Mouse (Mus musculus) retina, embryonic 14.5 days (tissue): ENCODE measurements around the gene Sowahc.

Experiments
- DNase-seq: peaks from one replicate; pipeline ENCODE4 v3.0.0-alpha.2; 2015; ENCODE audit warnings: low spot score

Gene Sowahc

DNA sequence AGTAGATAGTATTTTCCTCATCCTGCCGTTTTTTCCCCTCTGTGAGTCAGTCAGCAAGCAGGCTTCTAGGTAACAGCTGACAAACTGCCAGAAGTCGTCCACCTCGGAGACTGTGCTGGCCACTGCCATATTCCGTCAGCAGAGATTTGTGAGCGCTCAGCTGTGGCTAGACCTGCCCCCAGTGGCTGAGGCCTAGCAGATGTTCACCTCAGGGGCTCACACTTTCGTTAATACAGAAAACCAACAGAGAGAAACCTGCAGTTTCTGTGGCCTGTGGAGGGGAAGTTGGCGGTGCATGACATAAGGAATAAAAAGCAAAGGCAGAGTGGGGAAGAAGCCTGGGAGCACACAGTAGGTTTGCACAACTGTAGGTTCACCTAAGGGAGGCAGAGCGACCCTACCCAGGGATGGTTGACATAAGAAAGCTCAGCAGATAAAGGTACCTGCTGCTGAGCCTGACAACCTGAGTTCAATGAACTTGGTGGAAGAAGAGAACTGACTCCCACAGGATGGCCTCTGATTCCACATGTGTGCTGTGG, 31.9 kb downstream of the Sowahc start:
- no peak for DNase-seq

DNA sequence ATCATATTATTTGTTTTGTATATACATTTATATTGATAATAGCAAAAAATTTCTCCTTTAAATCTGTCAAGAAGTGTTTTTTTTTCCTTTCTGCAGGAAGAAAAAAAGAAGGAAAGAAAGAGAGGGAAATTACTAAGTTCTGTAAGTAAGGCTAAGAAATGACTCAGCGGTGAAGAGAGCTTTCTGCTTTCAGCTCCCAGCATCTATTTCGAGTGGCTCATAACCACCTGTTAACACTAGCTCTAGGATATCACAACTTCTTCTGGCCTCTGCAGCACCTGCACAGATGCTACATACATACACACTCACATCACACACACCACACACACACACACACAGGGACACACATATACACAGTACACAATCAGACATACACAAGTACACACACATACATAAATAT, 34.8 kb downstream of the Sowahc start:
- no peak for DNase-seq

DNA sequence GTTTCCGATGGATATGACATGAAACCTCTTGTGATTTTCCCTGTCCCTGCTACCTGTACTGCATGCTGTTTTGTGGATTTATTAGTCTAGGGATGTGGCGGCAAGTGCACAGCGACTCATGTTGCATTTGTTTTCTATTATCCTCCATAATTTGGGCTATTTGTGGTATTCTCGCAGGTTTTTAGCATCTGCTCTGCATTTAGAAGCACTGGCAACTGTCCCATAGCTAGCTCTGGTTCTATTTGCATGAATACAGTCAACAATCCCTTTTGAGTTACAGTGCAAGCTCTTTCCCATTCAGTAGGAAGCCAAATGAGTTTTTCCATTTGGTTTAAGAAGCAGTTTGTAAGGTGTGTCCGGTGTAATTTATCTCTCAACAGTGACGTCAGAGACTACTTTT, 37.8 kb downstream of the Sowahc start:
- DNase-seq = no peak

DNA sequence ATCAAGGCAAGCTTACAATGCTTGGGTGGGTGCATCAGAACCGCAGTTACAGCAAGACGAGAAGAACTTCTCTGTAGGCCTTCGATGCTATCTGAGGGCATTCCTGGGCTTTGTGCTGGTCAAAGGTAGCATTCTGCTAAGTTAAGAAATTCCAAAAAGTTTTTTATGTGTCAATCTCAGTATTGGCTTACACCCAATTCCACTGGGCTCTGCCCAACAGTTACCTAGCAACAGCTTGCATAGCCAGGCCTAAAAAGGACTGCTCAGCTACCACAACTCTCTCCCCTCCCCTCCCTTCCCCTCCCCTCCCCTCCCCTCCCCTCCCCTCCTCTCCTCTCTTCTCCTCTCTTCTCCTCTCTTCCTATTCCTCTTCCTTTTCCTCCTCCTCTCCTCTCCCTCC, 39.9 kb downstream of the Sowahc start:
- no peak for DNase-seq

DNA sequence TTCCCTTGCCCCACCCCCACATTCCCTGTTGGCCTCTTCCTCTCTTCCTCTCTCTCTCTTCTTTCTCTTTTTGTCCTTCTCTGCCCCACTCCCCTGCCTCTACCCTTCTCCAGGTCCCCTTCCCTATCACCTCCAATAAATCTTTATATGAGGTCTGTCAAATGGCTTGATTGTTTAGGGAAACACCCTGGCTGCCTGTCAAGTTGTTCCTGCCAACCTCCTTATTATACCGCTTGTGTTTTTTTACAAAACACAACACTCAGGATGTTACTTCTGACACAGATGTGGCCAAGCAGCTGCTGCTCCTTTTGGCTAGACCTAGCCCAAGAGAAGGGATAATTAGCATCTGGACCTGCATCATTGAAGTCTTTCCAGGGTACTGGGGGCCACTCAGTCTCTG, 40.3 kb downstream of the Sowahc start:
- DNase-seq = no peak

DNA sequence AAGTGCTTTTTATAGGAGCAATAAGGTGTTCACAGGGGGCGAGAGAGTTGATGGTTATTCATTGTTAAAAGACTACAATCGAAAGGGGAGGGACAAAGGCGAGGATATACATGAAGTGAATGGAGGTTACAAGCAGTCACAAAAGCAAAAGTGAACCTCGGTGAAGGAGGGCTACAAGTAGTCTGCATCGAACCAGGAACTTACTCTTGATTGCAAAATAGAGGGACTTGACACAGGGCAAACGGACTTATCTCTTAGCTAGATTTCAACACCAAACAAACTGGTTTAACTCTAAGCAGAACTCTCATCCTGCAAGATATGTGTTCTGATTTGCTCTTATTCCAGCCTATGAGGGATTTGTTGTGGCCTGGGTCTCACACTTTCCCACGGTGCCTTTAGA, 41.2 kb downstream of the Sowahc start:
- DNase-seq = no peak

DNA sequence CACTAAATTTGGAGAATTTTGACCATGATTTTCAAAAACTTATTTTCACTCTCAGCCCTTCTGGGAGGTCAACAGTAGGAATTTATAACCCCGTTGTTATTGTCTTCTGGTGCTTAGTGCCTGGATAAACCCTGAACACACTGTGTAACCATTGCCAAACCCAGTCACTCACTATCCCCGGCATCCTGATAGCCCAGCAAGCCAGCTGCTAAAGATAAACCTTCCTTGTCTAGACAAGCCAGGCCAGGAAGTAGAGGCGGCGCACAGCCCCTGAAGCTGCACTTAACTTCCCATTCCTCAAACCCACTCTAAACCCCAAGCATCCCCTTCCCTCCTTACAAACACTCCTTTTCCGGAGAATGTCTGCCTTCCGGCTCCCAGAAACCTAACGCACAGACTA, 43.3 kb downstream of the Sowahc start:
- DNase-seq = no peak

DNA sequence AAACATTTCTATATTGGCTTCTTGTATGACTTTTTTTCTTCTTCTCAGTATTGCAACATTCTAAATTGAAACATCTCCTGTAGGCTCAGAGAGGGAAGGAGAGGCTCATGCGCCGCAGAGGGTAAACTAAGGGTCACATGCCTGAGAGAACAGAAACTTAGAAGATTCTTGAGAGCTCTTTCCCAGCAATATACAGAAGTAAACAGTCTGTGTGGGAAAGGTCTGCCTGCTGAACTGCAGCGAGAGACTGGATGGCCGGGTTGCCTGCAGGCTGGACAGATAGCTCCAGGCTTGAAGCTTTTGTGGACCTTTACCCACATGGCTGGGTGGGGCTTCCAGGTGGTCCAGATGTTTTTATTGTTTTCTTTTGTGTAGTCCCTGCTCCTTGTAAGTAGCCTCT, 43.9 kb downstream of the Sowahc start:
- DNase-seq = no peak

DNA sequence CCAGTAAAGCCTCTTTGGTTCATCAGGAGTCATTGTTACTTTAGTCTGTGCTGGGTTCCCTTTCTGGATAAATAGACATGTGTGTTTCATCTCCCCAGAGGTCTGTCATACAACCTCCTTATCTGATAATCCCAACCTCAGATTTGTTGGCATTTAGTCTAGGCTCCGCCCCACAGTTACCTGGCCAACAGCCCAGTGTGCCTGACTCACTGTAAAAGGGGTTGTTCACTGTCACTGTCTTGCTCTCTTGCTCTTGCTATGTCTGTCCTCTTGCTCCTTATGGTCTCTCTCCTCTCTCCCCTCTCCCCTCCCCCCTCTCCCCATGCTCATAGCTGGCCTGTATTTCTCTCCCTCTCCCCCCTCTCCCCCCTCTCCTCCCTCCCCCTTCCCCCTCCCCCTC, 44.3 kb downstream of the Sowahc start:
- DNase-seq = no peak

DNA sequence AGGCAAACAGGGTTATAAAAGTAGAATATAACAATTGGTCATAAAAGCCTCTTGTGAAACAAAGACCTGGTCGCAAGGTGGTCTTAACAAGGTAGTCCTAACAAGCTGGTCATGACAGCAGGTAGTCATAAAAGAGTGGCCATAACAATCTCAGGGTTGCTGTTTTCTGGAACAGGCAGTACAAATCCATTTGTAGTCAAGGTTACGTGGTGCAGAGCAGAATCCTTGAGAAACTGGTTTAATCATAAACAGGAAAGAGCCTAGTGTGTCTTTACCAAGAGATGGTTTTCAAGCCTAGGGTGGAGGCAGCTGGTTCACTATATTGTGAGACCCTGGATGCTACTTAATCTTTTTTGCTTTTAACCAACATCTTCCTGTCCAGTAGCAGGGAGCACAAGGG, 45.5 kb downstream of the Sowahc start:
- no peak for DNase-seq

DNA sequence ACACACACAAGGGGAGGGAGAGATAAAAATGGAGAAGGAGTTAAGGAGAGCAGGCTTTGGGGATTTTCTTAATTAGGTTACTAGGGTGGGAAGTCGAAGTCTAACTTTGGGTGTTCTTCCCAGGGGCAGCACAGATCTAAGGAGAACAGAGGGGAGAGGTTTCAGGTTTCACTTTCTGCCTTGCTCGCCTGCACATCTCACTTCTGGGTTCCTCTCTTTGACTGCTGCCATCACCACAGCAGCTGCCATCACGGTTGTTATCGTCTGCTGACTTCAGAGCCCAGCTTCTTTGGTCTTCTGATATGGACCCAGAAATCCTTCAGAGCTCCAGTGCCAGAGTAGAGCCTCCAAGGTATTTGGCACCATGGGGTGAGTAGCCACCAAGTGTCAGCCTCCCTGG, 46.4 kb downstream of the Sowahc start:
- no peak for DNase-seq

DNA sequence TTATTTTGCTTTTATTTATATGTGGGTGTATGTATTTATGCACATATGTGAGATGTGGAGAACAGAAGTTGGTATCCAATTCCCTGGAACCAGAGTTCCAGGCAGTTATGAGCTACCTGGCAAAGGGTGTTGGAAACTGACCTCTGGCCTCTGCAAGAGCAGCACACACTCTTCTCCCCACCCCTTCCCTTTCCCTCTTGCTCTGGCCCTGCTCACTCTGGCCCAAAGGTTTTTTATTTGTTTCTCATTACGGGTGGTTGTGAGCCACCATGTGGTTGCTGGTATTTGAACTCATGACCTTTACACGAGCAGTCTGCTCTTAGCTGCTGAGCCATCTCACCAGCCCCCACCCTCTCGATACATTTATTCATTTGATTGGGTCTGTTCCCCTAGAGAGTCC, 47.0 kb downstream of the Sowahc start:
- DNase-seq = no peak

DNA sequence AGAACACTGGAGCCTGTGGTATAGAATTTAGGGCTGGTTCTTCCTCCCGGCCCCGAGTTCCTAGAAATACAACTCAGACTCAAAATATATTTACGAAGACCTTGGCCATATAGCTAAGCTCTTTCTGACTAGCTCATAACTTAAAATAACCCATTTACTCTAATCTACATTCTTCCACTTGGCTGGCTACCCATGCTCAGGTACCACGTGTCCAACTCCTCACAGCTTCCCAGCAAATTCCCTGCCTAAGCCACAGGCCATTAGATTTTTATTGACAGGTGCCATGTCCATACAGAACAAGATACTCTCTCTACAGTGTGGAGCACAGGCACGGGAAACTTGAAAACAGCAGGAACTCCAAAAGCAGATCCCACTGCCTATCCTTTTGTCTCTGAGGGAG, 54.0 kb downstream of the Sowahc start:
- no peak for DNase-seq
